ENCODE assay signal across 10 mouse cellular contexts in genomic region chr17:45678106-45678505, GRCm38 (mm10). TPM values are rescaled to one million over a fixed set of nuclear protein-coding genes. Genes with fewer than 3 reads are reported as not detected.
DNase-seq lines count a peak whose midpoint lies in the region; ATAC-seq and TF ChIP-seq lines count a peak whose summit lies in the region.
"Had no signal": no experiment of that assay in that cellular context is flagged by ENCODE, and none has a peak within 500 bp of the region (broad histone marks: within the 10 kb centered on the region; RNA-seq: fewer than 3 reads in every experiment).

No protein-coding gene starts in this region.

- no peak for ATAC-seq in kidney, embryonic 15.5 days (replicated peaks; ENCODE audit: low FRiP score)

- H3K9me3 ChIP-seq in kidney, embryonic 15.5 days (replicated peaks): no peaks in the 10 kb centered on the region
- no peaks in the 10 kb centered on the region for H3K9me3 ChIP-seq in E14TG2a.4 (ENCODE audit: low read length)

- no peak overlapping the region for H3K4me2 ChIP-seq in kidney, embryonic 15.5 days
- H3K4me2 ChIP-seq: heart, embryonic 13.5 days had no signal

- no peak overlapping the region for H3K27ac ChIP-seq in kidney, embryonic 15.5 days
- H3K27ac ChIP-seq in embryonic fibroblast, embryonic 13.5 days (ENCODE audit: insufficient read depth, low read length): no peak overlapping the region
- H3K27ac ChIP-seq in liver, adult 2 months (replicated peaks; ENCODE audit: insufficient read depth, low read depth, low read length): no peak overlapping the region
- H3K27ac ChIP-seq: heart, embryonic 13.5 days had no signal

- peak; percentile 98 for TF ChIP-seq CTCF in E14TG2a.4 (conservative IDR thresholded peaks at IDR 0.05; ENCODE audit: low read length)
- 0 out of 2 replicates have a peak, but pooled peaks have one; percentile 12 for TF ChIP-seq CTCF in embryonic fibroblast, embryonic 13.5 days (IDR thresholded peaks at IDR 0.05; ENCODE audit: borderline replicate concordance, insufficient read depth, low read length)
- TF ChIP-seq CTCF in liver, adult 2 months (IDR thresholded peaks at IDR 0.05; ENCODE audit: low read depth, low read length): peak; percentile 64

- H3K9ac ChIP-seq in kidney, embryonic 15.5 days: no peak overlapping the region
- H3K9ac ChIP-seq in liver, adult 2 months (ENCODE audit: low read depth, low read length): no peak overlapping the region
- H3K9ac ChIP-seq: heart, embryonic 13.5 days had no signal

- H3K4me3 ChIP-seq in kidney, embryonic 15.5 days (replicated peaks): no peak overlapping the region
- no peak overlapping the region for H3K4me3 ChIP-seq in E14TG2a.4 (replicated peaks; ENCODE audit: low read length)
- H3K4me3 ChIP-seq in embryonic fibroblast, embryonic 13.5 days (ENCODE audit: insufficient read depth, low read length): no peak overlapping the region
- H3K4me3 ChIP-seq in liver, adult 2 months (ENCODE audit: insufficient read depth, low read depth, low read length): no peak overlapping the region
- H3K4me3 ChIP-seq: heart, embryonic 13.5 days; myocyte had no signal

- WGBS in kidney, embryonic 15.5 days: 34% methylated on average over 7 of the region's 7 CpGs
- WGBS in liver, adult 2 months: 52% methylated on average over 7 of the region's 7 CpGs

- peak; percentile 64 for DNase-seq in kidney, adult 18-20 months
- DNase-seq in adrenal gland, postnatal 25 days: peak; percentile 72
- DNase-seq in liver, adult 2 months (ENCODE audit: extremely low read depth, low read depth, low spot score): no peak
- DNase-seq in right cerebral cortex, postnatal 4 days: peak; percentile 88
- DNase-seq in yolk sac, embryonic 10.5 days (ENCODE audit: low spot score): no peak

- H3K79me2 ChIP-seq in liver, adult 2 months (ENCODE audit: control insufficient read depth, insufficient read depth, low read length): peaks cover 7% of the 10 kb centered on the region; the same call in 1 of the 2 replicates

- H3K27me3 ChIP-seq in kidney, embryonic 15.5 days: no peaks in the 10 kb centered on the region
- no peaks in the 10 kb centered on the region for H3K27me3 ChIP-seq in E14TG2a.4 (ENCODE audit: insufficient read depth, low read length)
- H3K27me3 ChIP-seq in liver, adult 2 months (ENCODE audit: control insufficient read depth, insufficient read depth, low read length): no peaks in the 10 kb centered on the region
- H3K27me3 ChIP-seq: heart, embryonic 13.5 days had no signal

- TF ChIP-seq POLR2A in embryonic fibroblast, embryonic 13.5 days (IDR thresholded peaks at IDR 0.05; ENCODE audit: low read depth, low read length): no peak
- TF ChIP-seq POLR2A in liver, adult 2 months (IDR thresholded peaks at IDR 0.05; ENCODE audit: extremely low read depth, insufficient read depth, low read length): no peak

- peaks cover 9% of the 10 kb centered on the region for H3K4me1 ChIP-seq in kidney, embryonic 15.5 days
- peaks cover 67% of the 10 kb centered on the region for H3K4me1 ChIP-seq in E14TG2a.4 (replicated peaks; ENCODE audit: low read depth, low read length)
- no peaks in the 10 kb centered on the region for H3K4me1 ChIP-seq in embryonic fibroblast, embryonic 13.5 days (ENCODE audit: control insufficient read depth, insufficient read depth, low read length)
- H3K4me1 ChIP-seq in liver, adult 2 months (ENCODE audit: control insufficient read depth, insufficient read depth, low read length): no peaks in the 10 kb centered on the region

- peaks cover 46% of the 10 kb centered on the region for H3K36me3 ChIP-seq in kidney, embryonic 15.5 days
- H3K36me3 ChIP-seq in E14TG2a.4 (ENCODE audit: insufficient read depth, low read length): peaks cover 62% of the 10 kb centered on the region
- H3K36me3 ChIP-seq in liver, adult 2 months (ENCODE audit: control insufficient read depth, insufficient read depth, low read length): peaks cover 8% of the 10 kb centered on the region; the same call in 1 of the 2 replicates

RNA-seq across cellular contexts. Expression of gene Mrpl14, which starts 8.0 kb away (rescaled TPM):
- polyA plus RNA-seq in kidney, embryonic 15.5 days (2015; fragmentation: Nextera tagmentation; extraction: Ambion mirVana): 144 and 152 TPM in 2 replicates
- total RNA-seq in adrenal gland, postnatal 25 days (2021): 101 and 124 TPM in 2 replicates
- 38.9 and 39.0 TPM in 2 replicates for polyA plus RNA-seq in embryonic fibroblast, embryonic 13.5 days (2011; ENCODE audit: insufficient read length, low read depth, missing spikeins)
- total RNA-seq in liver, adult 2 months (2014; rRNA removed): 86.3 and 111 TPM in 2 replicates
- 224 and 259 TPM in 2 replicates for polyA plus RNA-seq in liver, adult 2 months (2012; rRNA removed)

RNA-seq across cellular contexts. Expression of gene Tmem63b, which starts 8.6 kb away (rescaled TPM):
- 35.3 and 39.4 TPM in 2 replicates for polyA plus RNA-seq in kidney, embryonic 15.5 days (2015; fragmentation: Nextera tagmentation; extraction: Ambion mirVana)
- total RNA-seq in adrenal gland, postnatal 25 days (2021): 51.6 TPM in 2 replicates
- 42.8 and 54.0 TPM in 2 replicates for polyA plus RNA-seq in embryonic fibroblast, embryonic 13.5 days (2011; ENCODE audit: insufficient read length, low read depth, missing spikeins)
- total RNA-seq in liver, adult 2 months (2014; rRNA removed): 23.0 and 35.4 TPM in 2 replicates
- polyA plus RNA-seq in liver, adult 2 months (2012; rRNA removed): 98.6 and 99.2 TPM in 2 replicates

RNA-seq across cellular contexts. Expression of gene Capn11, which starts 19.0 kb away (rescaled TPM):
- polyA plus RNA-seq in kidney, embryonic 15.5 days (2015; fragmentation: Nextera tagmentation; extraction: Ambion mirVana): 0.57 and 0.87 TPM in 2 replicates
- total RNA-seq in adrenal gland, postnatal 25 days (2021): 0.46 TPM in 1 of 2 replicates, not detected in the other
- polyA plus RNA-seq in embryonic fibroblast, embryonic 13.5 days (2011; ENCODE audit: insufficient read length, low read depth, missing spikeins): not detected in 2 replicates
- 0.13 TPM in 1 of 2 replicates, not detected in the other for total RNA-seq in liver, adult 2 months (2014; rRNA removed)
- 0.02 TPM in 1 of 2 replicates, not detected in the other for polyA plus RNA-seq in liver, adult 2 months (2012; rRNA removed)

RNA-seq across cellular contexts. Expression of gene 1600014C23Rik, which starts 55.5 kb away (rescaled TPM):
- 0.68 TPM in 1 of 2 replicates, not detected in the other for polyA plus RNA-seq in kidney, embryonic 15.5 days (2015; fragmentation: Nextera tagmentation; extraction: Ambion mirVana)
- not detected in 2 replicates for total RNA-seq in adrenal gland, postnatal 25 days (2021)
- not detected in 2 replicates for polyA plus RNA-seq in embryonic fibroblast, embryonic 13.5 days (2011; ENCODE audit: insufficient read length, low read depth, missing spikeins)
- not detected in 2 replicates for total RNA-seq in liver, adult 2 months (2014; rRNA removed)
- not detected in 2 replicates for polyA plus RNA-seq in liver, adult 2 months (2012; rRNA removed)

Comparison
In these comparisons a context has a peak if more than half of its experiments do, and no peak if none do; other contexts are left out.
1. DNase-seq: peak in kidney, adult 18-20 months (single experiment), adrenal gland, postnatal 25 days (single experiment) and right cerebral cortex, postnatal 4 days (single experiment); none in liver, adult 2 months (single experiment) and yolk sac, embryonic 10.5 days (single experiment).
2. CTCF ChIP-seq: peak in every context shown above with its lines; median percentile 98 in E14TG2a.4; 64 in liver, adult 2 months; 12 in embryonic fibroblast, embryonic 13.5 days.